Mouse (Mus musculus) CD4-positive, CD25-positive, alpha-beta regulatory T cell, adult 2 months (primary cell): ENCODE data around the gene Mettl1.

ENCODE experiments used
- DNase-seq: peaks from one replicate; pipeline ENCODE4 v3.0.0-alpha.2; 2012; ENCODE audit warnings: low read depth, low spot score

Gene Mettl1

DNA sequence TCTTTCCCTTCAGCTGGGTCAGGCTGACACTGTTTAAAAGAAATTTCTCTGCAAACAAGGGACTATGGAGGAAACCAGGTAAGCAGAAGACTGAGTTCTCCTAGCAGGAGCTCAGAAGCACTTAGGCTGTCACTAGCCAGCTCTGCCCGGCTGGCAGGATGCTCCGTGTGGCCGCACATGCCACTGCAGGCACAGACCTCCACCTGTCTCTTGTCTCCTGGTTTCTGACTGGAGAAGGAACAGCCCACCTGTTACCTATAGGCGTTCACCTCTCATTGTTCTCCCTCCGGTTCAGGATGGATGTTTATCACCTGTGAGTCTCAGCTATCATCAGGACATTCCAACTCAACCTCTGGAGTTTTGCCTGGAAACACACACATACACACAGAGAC, 42.7 kb downstream of the Mettl1 start:
- DNase-seq: no peak

DNA sequence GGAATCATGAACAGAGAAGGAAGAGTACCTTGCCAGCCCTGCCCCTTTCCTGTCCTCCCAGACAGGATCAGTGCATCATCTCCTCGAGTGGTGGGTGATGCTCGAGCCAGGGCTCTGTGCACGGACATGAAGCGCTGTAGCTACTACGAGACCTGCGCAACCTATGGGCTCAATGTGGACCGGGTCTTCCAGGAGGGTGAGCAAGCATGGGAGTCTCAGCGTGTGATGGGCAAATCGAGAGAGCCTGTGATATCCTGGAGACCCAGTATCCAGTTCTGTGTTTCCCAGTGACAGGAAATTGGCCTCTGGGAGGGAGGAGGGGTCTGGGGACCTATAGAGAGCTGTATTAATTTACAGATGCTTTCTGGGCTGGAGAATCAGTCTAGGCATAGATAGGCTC, 43.8 kb downstream of the Mettl1 start:
- no peak for DNase-seq

DNA sequence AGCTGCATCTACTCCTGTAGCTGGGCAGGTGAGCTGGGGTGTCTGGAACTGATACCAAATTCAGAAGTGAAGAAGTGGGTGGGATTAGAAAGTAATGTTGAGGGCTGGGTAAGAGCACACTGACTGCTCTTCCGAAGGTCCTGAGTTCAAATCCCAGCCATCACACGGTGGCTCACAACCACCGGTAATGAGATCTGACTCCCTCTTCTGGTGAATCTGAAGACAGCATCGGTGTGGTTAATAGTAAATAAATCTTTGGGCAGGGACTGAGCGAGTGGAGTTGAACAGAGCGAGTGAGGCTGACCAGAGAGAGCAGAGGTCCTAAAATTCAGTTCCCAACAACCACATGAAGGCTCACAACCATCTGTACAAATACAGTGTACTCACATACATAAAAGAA, 44.4 kb downstream of the Mettl1 start:
- DNase-seq: no peak

DNA sequence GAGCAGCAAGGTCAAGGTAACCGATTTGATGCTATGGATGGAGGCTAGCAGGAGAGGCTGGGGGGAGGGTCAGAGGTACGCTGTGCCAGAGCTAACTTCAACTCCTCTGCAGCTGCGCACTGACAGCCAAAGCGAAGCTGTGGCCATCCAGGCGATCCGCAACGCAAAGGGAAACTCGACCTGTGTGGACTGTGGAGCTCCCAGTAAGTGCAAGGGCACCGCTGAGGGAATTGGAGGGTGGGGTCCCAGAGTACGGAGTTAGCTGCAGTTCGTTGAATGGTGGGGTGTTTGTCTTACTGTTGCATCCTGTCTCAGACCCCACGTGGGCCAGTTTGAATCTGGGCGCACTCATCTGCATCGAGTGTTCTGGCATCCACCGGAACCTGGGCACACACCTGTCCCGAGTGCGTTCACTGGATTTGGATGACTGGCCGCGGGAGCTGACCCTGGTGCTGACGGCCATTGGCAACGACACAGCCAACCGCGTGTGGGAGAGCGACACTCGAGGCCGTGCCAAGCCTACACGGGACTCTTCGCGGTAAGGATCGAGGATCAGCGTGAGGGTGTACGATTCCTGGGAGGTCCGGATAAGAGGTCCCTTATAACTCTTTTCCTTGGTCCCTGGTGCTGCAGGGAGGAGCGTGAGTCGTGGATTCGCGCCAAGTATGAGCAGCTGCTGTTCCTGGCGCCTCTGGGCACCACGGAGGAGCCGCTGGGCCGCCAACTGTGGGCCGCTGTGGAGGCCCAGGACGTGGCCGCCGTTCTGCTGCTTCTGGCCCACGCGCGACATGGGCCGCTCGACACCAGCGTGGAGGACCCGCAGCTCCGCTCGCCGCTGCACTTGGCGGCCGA, 49.6 kb downstream of the Mettl1 start:
- DNase-seq: no peak

DNA sequence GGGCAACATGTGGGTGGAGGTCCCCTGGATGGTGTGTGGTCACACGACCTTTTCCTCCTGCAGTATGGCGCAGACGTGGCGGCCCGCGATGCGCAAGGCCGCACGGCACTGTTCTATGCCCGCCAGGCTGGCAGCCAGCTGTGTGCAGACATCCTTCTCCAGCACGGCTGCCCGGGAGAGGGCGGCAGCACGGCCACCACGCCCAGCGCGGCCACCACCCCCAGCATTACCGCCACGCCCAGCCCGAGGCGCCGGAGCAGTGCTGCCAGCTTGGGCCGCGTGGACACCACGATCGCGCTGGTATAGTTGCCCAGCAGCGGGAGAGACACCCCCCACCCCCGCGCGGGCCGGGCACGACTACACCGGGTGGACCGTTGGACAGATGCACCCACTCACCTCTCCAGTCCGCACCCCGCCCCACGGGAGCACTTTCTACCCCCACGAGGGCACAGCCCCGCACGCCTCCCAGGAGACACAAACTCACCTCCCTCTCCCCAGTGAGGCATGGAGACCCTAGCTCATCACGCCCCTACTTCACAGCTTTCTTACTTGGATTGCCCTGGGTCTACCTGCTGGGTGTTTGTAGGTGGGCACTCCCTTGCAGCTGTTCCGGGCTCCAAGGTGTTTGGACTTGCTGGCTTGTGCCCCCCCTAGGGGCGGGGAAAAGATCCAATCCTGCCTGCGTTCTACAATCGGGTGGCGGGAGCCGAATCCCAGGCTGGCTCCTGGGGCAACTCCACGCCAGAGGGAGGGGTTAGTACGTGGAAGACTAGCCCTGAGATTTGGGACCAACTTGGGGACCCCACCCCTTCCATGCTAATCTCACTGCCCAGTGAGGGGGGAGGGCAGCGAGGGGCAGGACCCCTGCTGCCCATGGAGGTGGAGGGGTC, 50.5 kb downstream of the Mettl1 start:
- DNase-seq: no peak

DNA sequence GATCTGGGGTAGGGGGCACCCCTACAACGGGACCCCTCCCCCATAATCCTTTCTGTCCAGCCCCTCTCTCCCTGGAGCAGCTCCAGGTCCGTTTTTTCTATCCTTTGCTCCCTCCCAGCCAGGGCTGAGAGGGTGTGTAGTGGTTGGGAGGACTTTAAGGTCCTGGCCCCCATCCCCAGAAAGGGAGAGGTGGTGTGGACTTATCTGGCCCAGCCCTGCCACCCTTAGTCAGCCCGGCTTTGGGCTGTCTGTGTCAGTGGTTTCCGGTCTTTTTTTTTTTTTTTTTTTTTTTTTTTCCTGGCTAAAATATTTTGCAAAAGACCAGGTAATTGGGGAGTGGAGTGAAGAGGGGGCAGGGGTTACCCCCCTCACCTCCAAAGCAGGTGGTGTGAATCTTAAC, 51.5 kb downstream of the Mettl1 start:
- no peak for DNase-seq

DNA sequence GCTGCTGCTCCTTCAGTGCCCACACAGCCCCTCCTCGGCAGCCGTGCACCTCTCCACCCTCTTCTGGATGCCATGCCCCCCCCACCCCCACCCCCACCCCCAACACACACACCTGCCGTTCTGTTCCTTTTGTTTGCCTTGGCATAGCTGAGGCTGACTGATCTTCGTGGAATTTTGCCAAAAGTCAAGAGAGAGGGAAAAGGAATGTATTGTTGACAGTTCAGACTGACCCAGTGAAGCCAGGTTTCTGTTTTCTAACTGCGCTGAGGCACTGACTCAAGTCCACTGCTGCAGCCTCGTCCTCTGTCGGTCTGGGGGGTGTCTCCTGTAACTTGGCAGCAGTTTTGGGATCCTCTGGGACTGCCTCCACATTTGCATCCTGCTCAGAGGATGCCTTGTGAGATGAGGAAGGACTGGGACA, 53.2 kb downstream of the Mettl1 start:
- DNase-seq: no peak
